Mouse (Mus musculus) intestine, embryonic 16.5 days (tissue): ENCODE data around the gene Ntm. TPM values are rescaled to one million over a fixed set of nuclear protein-coding genes. Genes with fewer than 3 reads are reported as not detected.

Experiments
- ATAC-seq: fragments of 200-750 bp; cut with Nextera tagmentation; 2 replicates; pipeline ENCODE4 v1.8.0; 2017; ENCODE audit warnings: moderate TSS enrichment, moderate library complexity
- H3K27ac ChIP-seq: fragments of 300-500 bp; sonication (generic); 2 replicates; pipeline ENCODE4 v1.5.1; 2014; ENCODE audit warnings: mild to moderate bottlenecking, low read length
- H3K27me3 ChIP-seq: fragments of 300-500 bp; sonication (generic); replicated peaks from 2 replicates; pipeline ENCODE4 v1.6.1; 2014; ENCODE audit warnings: low read length, control low read depth, mixed read lengths; ENCODE audit not compliant: control insufficient read depth, insufficient read depth
- H3K36me3 ChIP-seq: fragments of 300-500 bp; sonication (generic); 2 replicates; pipeline ENCODE4 v1.6.1; 2014; ENCODE audit warnings: low read length, control low read depth; ENCODE audit not compliant: control insufficient read depth, insufficient read depth
- H3K4me1 ChIP-seq: fragments of 300-500 bp; sonication (generic); 2 replicates; pipeline ENCODE4 v1.6.1; 2014; ENCODE audit warnings: low read length, control low read depth, mixed read lengths; ENCODE audit not compliant: control insufficient read depth, insufficient read depth
- H3K4me2 ChIP-seq: fragments of 300-500 bp; sonication (generic); 2 replicates; pipeline ENCODE4 v1.6.1; 2014; ENCODE audit warnings: low read depth, low read length, control low read depth
- H3K4me3 ChIP-seq: fragments of 300-500 bp; sonication (generic); 2 replicates; pipeline ENCODE4 v1.5.1; 2014; ENCODE audit warnings: mild to moderate bottlenecking, low read length
- H3K9ac ChIP-seq: fragments of 300-500 bp; sonication (generic); 2 replicates; pipeline ENCODE4 v1.6.1; 2014; ENCODE audit warnings: low read depth, low read length
- H3K9me3 ChIP-seq: fragments of 300-500 bp; sonication (generic); 2 replicates; pipeline ENCODE4 v1.6.1; 2016; ENCODE audit warnings: low read length, control low read depth; ENCODE audit not compliant: control insufficient read depth
- WGBS: fragments of 180-500 bp; shearing (Covaris S2); extraction: QIAGEN DNeasy Blood & Tissue Kit; methylation state at CpG from one replicate; pipeline ENCODE4 v1.1.7; 2014; 5-methylcytosine and 5-hydroxymethylcytosine counted together
- polyA plus RNA-seq: library from polyadenylated mRNA; unstranded; fragments of >200 nt; fragmentation: Nextera tagmentation; extraction: Ambion mirVana; gene quantifications from 2 replicates; pipeline ENCODE4 v1.2.1, GENCODE M21; 2015

Gene Ntm
- polyA plus RNA-seq, 1 experiment from 2014 or later, result 5.5 TPM

GRCm38 (mm10) chr9:29823716-29824115 is 139.2 kb downstream of the Ntm start:
- Histone ChIP-seq H3K27me3 (no peaks in the 10 kb centered on the region), H3K4me2 (no peak overlapping the region), H3K36me3 (no peaks in the 10 kb centered on the region), H3K27ac (no peak overlapping the region), H3K4me1 (no peaks in the 10 kb centered on the region), H3K9ac (no peak overlapping the region), H3K9me3 (no peaks in the 10 kb centered on the region), H3K4me3 (no peak overlapping the region)
- no peak for ATAC-seq
- 85% methylated on average over 4 of the region's 4 CpGs for WGBS

GRCm38 (mm10) chr9:29812685-29813084 is 150.3 kb downstream of the Ntm start:
- Histone ChIP-seq H3K27me3 (no peaks in the 10 kb centered on the region), H3K27ac (no peak overlapping the region), H3K9ac (no peak overlapping the region), H3K36me3 (no peaks in the 10 kb centered on the region), H3K4me2 (no peak overlapping the region), H3K4me3 (no peak overlapping the region), H3K4me1 (no peaks in the 10 kb centered on the region), H3K9me3 (no peaks in the 10 kb centered on the region)
- no peak for ATAC-seq
- 78% methylated on average over 5 of the region's 5 CpGs for WGBS

GRCm38 (mm10) chr9:29806790-29807189 is 156.2 kb downstream of the Ntm start:
- Histone ChIP-seq H3K9me3 (no peaks in the 10 kb centered on the region), H3K36me3 (no peaks in the 10 kb centered on the region), H3K4me1 (no peaks in the 10 kb centered on the region), H3K4me3 (no peak overlapping the region), H3K9ac (no peak overlapping the region), H3K4me2 (no peak overlapping the region), H3K27me3 (no peaks in the 10 kb centered on the region), H3K27ac (no peak overlapping the region)
- WGBS, result 56% methylated on average over 3 of the region's 3 CpGs
- ATAC-seq, result no peak

- H3K36me3 ChIP-seq, result no peaks in the 10 kb centered on the region
- no peaks in the 10 kb centered on the region for H3K27me3 ChIP-seq
- H3K27ac ChIP-seq, result no peak overlapping the region
- H3K4me3 ChIP-seq, result no peak overlapping the region
- no peak overlapping the region for H3K9ac ChIP-seq
- H3K4me1 ChIP-seq, result no peaks in the 10 kb centered on the region
- no peak for ATAC-seq
- 93% methylated on average over 9 of the region's 9 CpGs for WGBS
- H3K4me2 ChIP-seq, result no peak overlapping the region
- no peaks in the 10 kb centered on the region for H3K9me3 ChIP-seq
Measured at GRCm38 (mm10) chr9:29804483-29804882, 158.5 kb downstream of the Ntm start.

- Histone ChIP-seq H3K27ac (no peak overlapping the region), H3K4me3 (no peak overlapping the region), H3K4me2 (no peak overlapping the region), H3K36me3 (no peaks in the 10 kb centered on the region), H3K9ac (no peak overlapping the region), H3K4me1 (no peaks in the 10 kb centered on the region), H3K9me3 (no peaks in the 10 kb centered on the region), H3K27me3 (no peaks in the 10 kb centered on the region)
- no peak for ATAC-seq
- 42% methylated on average over 4 of the region's 4 CpGs for WGBS
Measured at GRCm38 (mm10) chr9:29803738-29804285, 159.1 kb downstream of the Ntm start.

GRCm38 (mm10) chr9:29802990-29803737 is 159.8 kb downstream of the Ntm start:
- H3K9me3 ChIP-seq, result no peaks in the 10 kb centered on the region
- no peaks in the 10 kb centered on the region for H3K36me3 ChIP-seq
- no peaks in the 10 kb centered on the region for H3K4me1 ChIP-seq
- no peak overlapping the region for H3K27ac ChIP-seq
- H3K9ac ChIP-seq, result no peak overlapping the region
- no peak overlapping the region for H3K4me3 ChIP-seq
- no peak overlapping the region for H3K4me2 ChIP-seq
- no peaks in the 10 kb centered on the region for H3K27me3 ChIP-seq
- WGBS, result 47% methylated on average over 12 of the region's 12 CpGs
- ATAC-seq, result no peak

- 66% methylated on average over 12 of the region's 12 CpGs for WGBS
- H3K9ac ChIP-seq, result no peak overlapping the region
- ATAC-seq, result no peak
Measured at GRCm38 (mm10) chr9:29802071-29802705, 160.8 kb downstream of the Ntm start.

GRCm38 (mm10) chr9:29796281-29796680 is 166.7 kb downstream of the Ntm start:
- ATAC-seq, result no peak
- no peak overlapping the region for H3K27ac ChIP-seq
- WGBS, result 67% methylated on average over 4 of the region's 4 CpGs
- no peaks in the 10 kb centered on the region for H3K9me3 ChIP-seq
- no peaks in the 10 kb centered on the region for H3K4me1 ChIP-seq
- no peak overlapping the region for H3K4me2 ChIP-seq
- no peak overlapping the region for H3K9ac ChIP-seq
- no peaks in the 10 kb centered on the region for H3K27me3 ChIP-seq
- H3K36me3 ChIP-seq, result no peaks in the 10 kb centered on the region
- no peak overlapping the region for H3K4me3 ChIP-seq

More at GRCm38 (mm10) chr9:29802071-29802705, 160.8 kb downstream of the Ntm start:
- no peaks in the 10 kb centered on the region for H3K4me1 ChIP-seq
- H3K9me3 ChIP-seq, result no peaks in the 10 kb centered on the region
- no peak overlapping the region for H3K4me2 ChIP-seq
- no peak overlapping the region for H3K4me3 ChIP-seq
- no peak overlapping the region for H3K27ac ChIP-seq
- H3K27me3 ChIP-seq, result no peaks in the 10 kb centered on the region
- no peaks in the 10 kb centered on the region for H3K36me3 ChIP-seq

GRCm38 (mm10) chr9:29791199-29791915 is 171.6 kb downstream of the Ntm start:
- no peak overlapping the region for H3K27ac ChIP-seq
- no peak overlapping the region for H3K4me3 ChIP-seq
- no peak overlapping the region for H3K9ac ChIP-seq
- H3K4me1 ChIP-seq, result no peaks in the 10 kb centered on the region
- H3K27me3 ChIP-seq, result no peaks in the 10 kb centered on the region
- no peak for ATAC-seq
- no peaks in the 10 kb centered on the region for H3K36me3 ChIP-seq
- H3K4me2 ChIP-seq, result no peak overlapping the region
- 70% methylated on average over 10 of the region's 10 CpGs for WGBS
- no peaks in the 10 kb centered on the region for H3K9me3 ChIP-seq
